Mouse (Mus musculus) frontal cortex, postnatal 36 days (tissue): Measurements from ENCODE around the gene Hdac7.
A peak's percentile ranks its signal among the peaks of the same experiment; 100 is the strongest.
"Not testable (repeated sequence)": the region's sequence is repeated elsewhere in the genome, so short reads cannot be mapped to it uniquely, and the experiment has no call there.

Source experiments
- DNase-seq, 2 experiments: peaks; one replicate each; pipeline ENCODE4 v3.0.0; 2022; ENCODE audit warnings: low spot score in 2 of 2

The Hdac7 gene

DNA sequence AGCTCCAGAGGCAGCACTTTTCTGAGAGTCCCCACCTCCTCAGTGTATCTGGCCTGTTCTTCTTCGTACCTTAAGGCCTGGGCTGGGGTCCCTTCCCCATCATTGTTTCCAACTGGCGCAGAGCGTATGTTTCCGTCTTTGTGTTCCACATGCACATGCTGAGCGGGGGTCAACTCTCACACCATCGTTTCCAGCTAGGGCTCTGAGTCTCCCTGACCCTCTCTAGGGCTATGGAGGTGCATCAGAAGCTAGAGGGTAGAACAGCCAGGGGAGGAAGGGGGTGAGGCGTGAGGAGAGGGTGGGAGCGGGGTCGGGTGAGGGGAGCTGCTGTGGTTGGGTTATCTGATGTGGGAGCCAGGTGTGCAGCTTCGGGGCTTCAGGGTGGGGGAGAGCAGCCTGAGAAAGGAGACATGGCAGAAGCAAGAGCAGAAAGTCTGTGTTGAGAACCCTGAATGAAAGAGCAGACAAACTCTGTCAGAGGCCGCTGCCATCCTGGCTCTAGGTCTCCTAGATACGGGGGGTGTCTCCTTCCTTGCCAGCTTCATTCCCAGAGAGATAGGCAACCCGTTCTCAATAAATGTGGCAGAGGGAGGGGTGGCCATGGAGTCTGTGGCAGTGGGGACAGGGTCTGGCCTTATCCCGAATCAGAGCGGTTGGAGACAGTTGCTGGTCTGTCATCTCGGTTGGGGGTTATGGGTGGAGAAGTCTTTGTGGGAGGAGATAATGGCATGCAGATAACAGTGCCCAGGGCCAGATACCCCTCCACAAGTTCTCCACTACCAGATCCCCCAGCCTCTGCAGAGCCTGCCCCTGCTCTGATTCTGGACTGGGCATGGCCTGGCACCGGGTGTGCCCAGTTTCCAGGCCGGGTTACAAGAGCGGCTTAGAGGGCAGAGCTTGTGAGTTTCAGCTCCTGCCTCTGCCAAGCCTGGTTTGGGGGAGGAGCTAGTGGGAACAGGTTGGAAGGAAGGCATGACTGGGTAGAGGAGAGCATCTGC is at the start of gene Hdac7:
Gene Hdac7, minus strand, starts transcription at position 466 of the 998 bp plus-strand sequence.
- DNase-seq, result no peak

DNA sequence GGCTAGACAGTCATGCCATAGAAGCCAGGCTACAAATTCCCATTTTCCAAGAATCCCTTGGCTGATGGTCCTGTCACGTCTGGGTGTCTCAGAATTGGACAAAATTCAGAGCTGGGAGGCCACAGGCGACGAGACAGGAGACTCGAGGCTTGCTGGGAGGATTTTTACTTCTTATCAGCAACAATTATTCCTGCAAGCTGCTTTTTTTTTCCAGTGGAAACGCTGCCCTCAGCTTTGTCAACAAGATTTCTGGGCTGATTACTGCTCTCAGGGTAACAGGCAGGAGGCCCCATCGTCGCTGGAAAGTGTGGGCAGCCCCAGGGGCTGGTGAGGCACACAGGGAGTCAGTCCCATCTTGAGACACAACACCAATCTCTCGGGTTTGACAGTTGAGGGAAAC is 48.2 kb upstream of the Hdac7 start:
- DNase-seq, result no peak

- no peak for DNase-seq
These were observed 46.1 kb upstream of the Hdac7 start for GRCm38 (mm10) chr15:97890450-97890849.

DNA sequence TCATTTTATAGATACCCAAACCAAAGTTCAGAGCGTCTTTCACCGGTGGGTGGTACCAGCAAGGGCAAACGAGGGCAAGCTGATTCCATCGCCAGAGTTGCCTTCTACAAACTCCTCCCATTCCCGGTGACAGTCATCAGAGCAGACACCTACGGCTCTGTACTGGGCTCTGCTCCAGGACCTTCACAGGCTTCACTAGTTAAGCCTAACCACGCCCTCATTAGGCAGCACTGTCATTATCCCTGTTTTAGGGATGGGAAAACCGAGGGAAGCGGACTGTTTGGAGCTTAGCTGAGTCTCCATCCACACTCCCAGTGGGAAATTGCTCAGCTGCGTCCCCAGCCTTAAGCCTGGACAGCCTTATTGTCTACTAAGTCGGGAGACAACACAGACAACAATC is 45.7 kb upstream of the Hdac7 start:
- peak; percentile 28 to 30 for DNase-seq

DNA sequence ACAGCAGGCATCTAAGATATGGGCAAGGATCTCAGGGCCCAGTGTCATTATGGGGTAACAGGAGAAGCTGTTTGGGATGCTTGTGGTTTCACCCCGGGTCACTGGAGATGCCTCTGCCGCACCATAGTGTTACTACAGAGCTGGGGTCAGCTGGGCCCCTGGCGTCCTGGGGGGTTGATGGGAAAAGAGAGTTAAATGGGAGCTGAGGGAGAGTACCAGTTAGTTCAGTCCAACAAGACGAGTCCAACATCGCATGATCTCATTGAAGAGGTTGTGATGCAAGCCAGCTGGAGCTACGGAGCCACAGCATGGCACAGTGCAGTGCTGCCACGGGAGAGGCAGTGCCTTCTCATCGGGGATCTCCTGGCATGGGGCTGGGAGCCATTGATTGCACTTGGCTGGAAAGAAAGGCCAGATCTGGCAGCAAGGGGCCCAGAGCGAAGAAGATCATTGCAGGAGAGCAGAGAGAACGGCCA is 43.3 kb upstream of the Hdac7 start:
- DNase-seq, result no peak

DNA sequence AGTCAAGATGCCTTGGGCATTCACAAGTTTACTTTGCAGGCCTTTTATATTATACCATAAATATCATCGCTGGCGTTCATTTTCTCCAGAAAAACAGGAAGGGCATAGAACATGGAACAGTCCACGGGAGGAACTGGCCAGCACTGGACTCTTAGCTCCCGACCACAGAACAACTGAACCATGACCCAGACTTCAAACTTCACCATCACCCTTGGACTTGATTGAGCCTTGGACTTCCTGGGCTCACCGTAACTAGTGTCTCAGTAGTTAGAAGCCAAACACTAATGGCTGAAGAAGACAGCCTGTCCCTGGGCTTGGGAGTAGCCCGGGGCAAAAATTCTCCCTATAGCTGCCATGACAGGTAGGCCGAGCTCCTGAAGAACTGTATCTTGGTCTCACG is 37.1 kb upstream of the Hdac7 start:
- no peak for DNase-seq

DNA sequence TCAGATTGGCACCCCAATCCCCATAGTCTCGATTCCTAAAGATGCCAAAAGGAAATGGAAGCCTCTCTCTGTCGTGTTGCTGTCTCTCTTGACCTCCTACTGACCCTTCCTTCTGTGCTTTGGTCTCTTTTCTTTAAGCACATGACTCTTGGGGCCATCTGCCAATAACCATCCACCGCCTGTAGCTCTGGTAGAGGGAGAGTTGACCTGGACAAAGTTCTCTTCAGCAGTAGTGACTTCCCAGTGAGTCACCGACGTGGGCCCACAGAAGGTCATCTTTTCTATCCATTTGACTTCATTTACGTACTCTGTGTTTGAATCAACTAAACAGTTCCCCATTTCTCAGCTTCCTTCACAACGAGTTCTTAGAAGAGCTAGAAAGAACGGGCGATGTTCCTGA is 36.1 kb upstream of the Hdac7 start:
- no peak for DNase-seq

DNA sequence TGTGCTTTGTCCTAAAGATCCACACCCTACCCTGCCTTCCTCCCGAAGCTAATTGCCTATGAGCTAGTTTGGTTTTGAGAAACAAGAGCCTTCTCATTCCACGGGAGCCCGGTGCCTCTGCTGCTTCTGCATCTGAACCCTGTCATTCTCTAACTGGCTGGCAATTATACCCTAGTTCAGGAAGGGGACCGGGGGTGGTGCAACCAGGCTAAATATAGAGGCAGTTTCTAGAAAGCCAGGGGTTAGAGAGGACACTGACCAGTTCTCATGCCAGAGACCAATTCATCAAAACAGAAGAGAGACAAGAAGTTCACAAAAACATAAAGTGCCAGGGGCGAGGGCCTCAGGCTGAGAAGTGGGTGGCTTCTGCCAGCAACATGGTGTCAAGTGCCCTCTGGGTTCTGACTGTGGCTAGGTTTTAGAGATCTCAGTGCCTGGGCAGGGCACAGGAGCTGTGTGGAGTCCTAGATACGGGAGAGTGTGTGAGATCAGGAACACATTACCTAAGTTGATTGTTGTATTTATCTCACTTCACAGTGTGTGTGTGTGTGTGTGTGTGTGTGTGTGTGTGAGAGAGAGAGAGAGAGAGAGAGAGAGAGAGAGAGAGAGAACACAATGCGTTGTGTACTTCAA is 34.5 kb upstream of the Hdac7 start:
- no peak for DNase-seq

- DNase-seq, result no peak
These were observed 31.5 kb upstream of the Hdac7 start for GRCm38 (mm10) chr15:97875784-97876183.

DNA sequence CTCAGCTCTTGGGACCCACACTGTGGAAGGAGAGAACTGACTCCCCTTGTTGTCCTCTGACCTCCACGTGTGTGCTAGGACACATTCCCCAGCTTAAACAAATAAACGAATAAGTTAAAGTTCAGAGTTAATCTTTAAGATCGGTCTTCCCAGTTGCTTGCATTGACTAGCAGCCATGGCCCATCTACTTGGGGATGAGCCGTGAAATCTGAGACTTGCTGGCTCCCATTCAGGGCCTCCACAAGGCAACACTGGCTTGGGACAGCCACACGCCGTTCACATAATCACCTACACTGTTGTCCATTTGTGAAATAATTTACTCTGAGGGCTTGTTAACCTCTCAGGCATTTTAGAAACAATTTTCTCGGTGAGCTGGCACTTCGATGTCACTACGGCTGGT is 29.4 kb upstream of the Hdac7 start:
- no peak for DNase-seq

GRCm38 (mm10) chr15:97872161-97872560 is 27.9 kb upstream of the Hdac7 start:
- peak in 1 of 2 experiments; percentile 27 for DNase-seq

DNA sequence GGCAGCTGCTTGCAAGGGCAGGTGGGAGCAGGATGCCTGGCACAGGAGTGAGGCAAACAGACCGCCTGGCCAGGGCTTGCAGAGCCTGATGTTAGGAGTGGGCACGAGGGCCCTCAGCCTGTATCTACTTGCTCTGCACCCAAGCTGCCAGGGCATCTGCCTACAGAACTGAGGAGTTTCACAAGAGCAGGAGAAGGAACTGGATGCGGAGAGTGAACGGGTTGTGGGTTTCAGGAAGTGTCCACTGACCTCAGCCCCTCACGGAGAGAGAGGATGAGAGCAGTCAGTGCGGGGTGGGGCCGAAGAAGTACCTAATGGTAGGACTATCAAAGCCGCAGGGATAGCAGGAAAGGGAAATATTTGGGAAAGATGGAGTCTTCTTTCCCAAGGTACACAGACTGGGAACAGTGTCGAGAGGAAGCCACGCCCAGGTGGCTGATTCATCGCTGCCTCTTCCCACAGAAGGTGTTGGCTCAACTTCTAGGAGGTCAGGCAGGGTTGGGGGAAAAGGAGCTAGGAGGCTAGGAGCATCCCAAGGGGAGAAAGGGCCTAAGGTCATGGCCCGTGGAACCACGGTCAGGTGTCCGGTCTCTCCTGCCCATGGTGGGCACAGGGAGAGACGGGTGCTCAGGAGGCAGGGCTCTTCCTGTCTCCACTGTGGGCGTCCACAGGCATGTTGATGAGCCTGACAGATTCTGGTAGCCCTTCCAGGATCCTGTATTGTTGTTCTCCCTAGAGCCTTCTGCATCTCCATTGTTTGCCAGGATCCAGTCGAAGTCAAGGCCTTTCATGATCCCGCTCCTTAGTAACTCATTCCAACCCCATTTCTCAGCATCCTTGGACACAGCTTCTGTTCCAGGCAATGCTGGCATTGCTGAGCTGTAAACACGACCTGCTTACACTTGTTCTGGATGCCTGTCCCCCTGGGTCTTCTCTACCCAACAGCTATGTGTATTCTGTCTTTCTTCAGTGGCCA is 27.0 kb upstream of the Hdac7 start:
- DNase-seq, result no peak

GRCm38 (mm10) chr15:97870116-97870515 is 25.8 kb upstream of the Hdac7 start:
- DNase-seq, result not testable (repeated sequence)

GRCm38 (mm10) chr15:97868985-97869384 is 24.7 kb upstream of the Hdac7 start:
- no peak for DNase-seq

DNA sequence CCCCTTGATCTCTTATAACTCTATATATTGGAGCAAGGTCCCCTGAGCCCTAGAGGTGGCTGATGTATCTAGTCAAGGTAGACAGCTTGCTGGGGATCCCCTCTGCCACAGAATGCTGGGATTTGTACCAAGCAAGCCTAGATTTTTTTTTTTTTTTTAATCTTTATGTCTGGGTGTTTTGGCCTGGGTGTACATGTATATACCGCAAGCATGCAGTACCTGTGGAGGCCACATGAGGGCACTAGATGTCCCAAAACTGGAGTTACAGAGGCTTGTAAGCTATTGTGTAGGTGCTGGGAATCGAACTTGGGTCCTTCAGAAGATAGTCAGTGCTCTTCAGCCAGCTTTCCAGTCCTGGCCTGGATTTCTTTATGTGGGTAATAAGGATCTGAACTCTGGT is 21.7 kb upstream of the Hdac7 start:
- DNase-seq, result no peak

GRCm38 (mm10) chr15:97865175-97865574 is 20.9 kb upstream of the Hdac7 start:
- DNase-seq, result no peak

DNA sequence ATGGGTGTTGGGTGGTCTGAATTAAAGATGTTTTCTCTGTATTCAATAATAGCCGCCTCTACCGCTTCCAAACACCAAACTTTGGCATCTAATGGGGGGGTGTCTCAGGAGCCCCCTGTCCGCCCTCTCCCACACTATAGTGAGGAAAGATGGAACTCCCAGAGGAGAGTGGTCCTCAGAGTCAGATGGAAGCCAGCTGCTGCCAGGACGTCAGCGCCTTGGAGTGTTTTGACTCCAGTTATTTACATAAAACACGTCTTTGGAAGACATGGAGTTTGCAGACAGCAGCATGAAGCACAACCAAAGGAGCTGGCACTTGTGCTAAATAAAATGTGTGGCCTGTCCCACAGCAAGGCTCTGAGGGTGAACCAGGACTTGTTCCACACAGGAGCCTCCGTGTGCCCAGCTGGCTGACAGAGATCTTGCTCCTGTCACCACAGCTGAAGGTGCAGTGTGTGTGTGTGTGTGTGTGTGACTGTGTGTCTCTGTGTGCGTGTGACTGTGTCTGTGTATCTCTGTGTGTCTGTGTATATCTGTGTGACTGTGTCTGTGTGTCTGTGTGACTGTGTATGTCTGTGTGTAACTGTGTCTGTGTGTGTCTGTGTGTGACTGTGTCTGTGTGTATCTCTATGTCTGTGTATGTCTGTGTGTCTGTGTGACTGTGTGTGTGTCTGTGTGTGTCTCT is 20.2 kb upstream of the Hdac7 start:
- no peak for DNase-seq

- DNase-seq, result peak; percentile 75 to 80
These were observed 19.2 kb upstream of the Hdac7 start for GRCm38 (mm10) chr15:97863494-97863881.

- DNase-seq, result no peak
These were observed 18.7 kb upstream of the Hdac7 start for GRCm38 (mm10) chr15:97862881-97863493.

- no peak for DNase-seq
These were observed 16.1 kb upstream of the Hdac7 start for GRCm38 (mm10) chr15:97860353-97860752.

GRCm38 (mm10) chr15:97858431-97858830 is 14.1 kb upstream of the Hdac7 start:
- DNase-seq, result no peak
